Mouse (Mus musculus) testis, adult 2 months (tissue): ENCODE measurements at regions not wholly inside any gene's neighbourhood (a gene's known extent, or its start where the extent isn't known, plus 50 kb on each side); places are given as distances from the start of the nearest gene placed in this dataset.

Experiments used
- CTCF ChIP-seq: fragments of 200-500 bp; IDR thresholded peaks from 2 replicates; pipeline ENCODE4 v1.5.1; 2012; ENCODE audit warnings: low read depth, mild to moderate bottlenecking, inconsistent platforms, low read length, moderate library complexity; ENCODE audit not compliant: control insufficient read depth, insufficient read depth, insufficient replicate concordance
- POLR2A ChIP-seq: fragments of 200-500 bp; IDR thresholded peaks from 2 replicates; pipeline ENCODE4 v1.6.1; 2012; ENCODE audit warnings: low read depth, mild to moderate bottlenecking, inconsistent platforms, low read length, moderate library complexity; ENCODE audit not compliant: control insufficient read depth

DNA sequence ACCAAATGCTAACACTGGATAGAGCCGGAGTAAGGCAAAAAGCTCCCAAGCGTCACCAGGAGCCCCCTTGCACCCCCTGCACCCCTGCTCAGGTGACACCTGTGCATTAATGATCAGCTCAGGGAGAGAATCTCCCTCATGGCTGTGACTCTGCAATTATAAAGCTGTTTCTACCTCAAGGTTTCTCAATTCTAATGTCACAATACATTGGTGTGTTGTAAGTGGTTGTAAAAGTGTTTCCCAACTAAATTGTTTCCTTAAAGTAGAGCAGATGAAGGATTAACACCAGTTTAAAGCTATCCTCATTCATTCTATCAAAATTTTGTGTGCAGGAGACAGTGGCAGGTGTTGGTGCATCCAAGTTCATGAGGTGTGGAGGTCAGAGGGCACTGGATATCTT lies 65.6 kb upstream of the Rbms1 start:
- TF ChIP-seq POLR2A (no peak), CTCF (no peak)
